In the genomic region with DNA sequence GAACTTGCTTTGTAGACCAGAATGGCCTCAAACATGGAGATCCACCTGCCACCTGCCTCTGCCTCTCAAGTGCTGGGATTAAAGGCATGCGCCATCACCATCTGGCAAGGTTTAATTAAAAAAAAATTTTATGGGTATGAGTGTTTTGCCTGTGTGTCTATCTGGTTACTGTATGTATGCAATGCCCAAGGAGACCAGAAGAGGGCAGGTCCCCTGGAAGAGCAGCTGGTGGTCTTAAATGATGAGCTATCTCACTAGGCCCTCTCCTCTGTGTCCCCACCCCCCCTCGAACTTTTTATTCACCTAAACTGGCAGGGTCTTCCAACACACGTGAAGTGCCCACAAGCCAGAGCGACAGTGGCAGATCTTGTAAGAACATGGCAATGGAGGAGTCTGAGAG, we compare ENCODE assay signal across 20 mouse cellular contexts. TPM values are rescaled to one million over a fixed set of nuclear protein-coding genes. Genes with fewer than 3 reads are reported as not detected.
DNase-seq lines count a peak whose midpoint lies in the region; ATAC-seq and TF ChIP-seq lines count a peak whose summit lies in the region.
"Had no signal": no experiment of that assay in that cellular context is flagged by ENCODE, and none has a peak within 500 bp of the region (broad histone marks: within the 10 kb centered on the region; RNA-seq: fewer than 3 reads in every experiment).

No protein-coding gene starts in this region.

- peaks cover 74% of the 10 kb centered on the region for H3K36me3 ChIP-seq in hindbrain, postnatal 0 days (ENCODE audit: insufficient read depth, low read length)
- H3K36me3 ChIP-seq in hindbrain, embryonic 11.5 days (ENCODE audit: control insufficient read depth, insufficient read depth, low read length) = peaks cover 37% of the 10 kb centered on the region
- peaks cover 92% of the 10 kb centered on the region for H3K36me3 ChIP-seq in lung, embryonic 14.5 days (ENCODE audit: insufficient read depth)
- H3K36me3 ChIP-seq in E14TG2a.4 (ENCODE audit: insufficient read depth, low read length) = peaks cover 81% of the 10 kb centered on the region
- peaks cover 56% of the 10 kb centered on the region for H3K36me3 ChIP-seq in midbrain, embryonic 11.5 days (ENCODE audit: control insufficient read depth, insufficient read depth, low read length)

- WGBS in hindbrain, postnatal 0 days = 89% methylated on average over 4 of the region's 4 CpGs
- 92% methylated on average over 4 of the region's 4 CpGs for WGBS in hindbrain, embryonic 11.5 days
- 85% methylated on average over 4 of the region's 4 CpGs for WGBS in lung, embryonic 14.5 days
- WGBS in midbrain, embryonic 11.5 days = 87% methylated on average over 4 of the region's 4 CpGs

- H3K4me3 ChIP-seq in hindbrain, postnatal 0 days (ENCODE audit: low read length) = no peak overlapping the region
- no peak overlapping the region for H3K4me3 ChIP-seq in hindbrain, embryonic 11.5 days (ENCODE audit: low read depth, low read length)
- H3K4me3 ChIP-seq in lung, embryonic 14.5 days (ENCODE audit: low read depth, low read length) = no peak overlapping the region
- H3K4me3 ChIP-seq in E14TG2a.4 (replicated peaks; ENCODE audit: low read length) = no peak overlapping the region
- no peak overlapping the region for H3K4me3 ChIP-seq in midbrain, embryonic 11.5 days (ENCODE audit: low read depth, low read length)
- H3K4me3 ChIP-seq: forebrain, embryonic 13.5 days; heart, embryonic 10.5 days; hindbrain, embryonic 10.5 days; midbrain, embryonic 13.5 days; myocyte had no signal

- no peaks in the 10 kb centered on the region for H3K4me1 ChIP-seq in hindbrain, postnatal 0 days (ENCODE audit: insufficient read depth, low read length)
- H3K4me1 ChIP-seq in hindbrain, embryonic 11.5 days (replicated peaks; ENCODE audit: control insufficient read depth, insufficient read depth, low read length) = no peaks in the 10 kb centered on the region
- no peaks in the 10 kb centered on the region for H3K4me1 ChIP-seq in lung, embryonic 14.5 days (ENCODE audit: insufficient read depth)
- H3K4me1 ChIP-seq in E14TG2a.4 (replicated peaks; ENCODE audit: low read depth, low read length) = peaks cover 26% of the 10 kb centered on the region
- no peaks in the 10 kb centered on the region for H3K4me1 ChIP-seq in midbrain, embryonic 11.5 days (ENCODE audit: control insufficient read depth, insufficient read depth, low read length)
- H3K4me1 ChIP-seq: forebrain, embryonic 13.5 days; heart, embryonic 10.5 days; hindbrain, embryonic 10.5 days; midbrain, embryonic 13.5 days had no signal

- peak; percentile 59 for TF ChIP-seq CTCF in hindbrain, postnatal 0 days (IDR thresholded peaks at IDR 0.05; ENCODE audit: low read depth)
- peak; percentile 49 for TF ChIP-seq CTCF in lung, embryonic 14.5 days (IDR thresholded peaks at IDR 0.05; ENCODE audit: low read depth)
- TF ChIP-seq CTCF in E14TG2a.4 (conservative IDR thresholded peaks at IDR 0.05; ENCODE audit: low read length) = peak; percentile 44

- no peak overlapping the region for H3K4me2 ChIP-seq in hindbrain, postnatal 0 days (ENCODE audit: low read depth, low read length)
- no peak overlapping the region for H3K4me2 ChIP-seq in hindbrain, embryonic 11.5 days (replicated peaks; ENCODE audit: low read depth, low read length)
- no peak overlapping the region for H3K4me2 ChIP-seq in lung, embryonic 14.5 days
- no peak overlapping the region for H3K4me2 ChIP-seq in midbrain, embryonic 11.5 days
- H3K4me2 ChIP-seq: forebrain, embryonic 13.5 days; midbrain, embryonic 13.5 days had no signal

- H3K9me3 ChIP-seq in hindbrain, postnatal 0 days (ENCODE audit: low read length) = no peaks in the 10 kb centered on the region
- no peaks in the 10 kb centered on the region for H3K9me3 ChIP-seq in hindbrain, embryonic 11.5 days (ENCODE audit: control insufficient read depth, low read length)
- H3K9me3 ChIP-seq in lung, embryonic 14.5 days (ENCODE audit: low read depth, low read length) = peaks cover 6% of the 10 kb centered on the region; the same call in 1 of the 2 replicates
- H3K9me3 ChIP-seq in E14TG2a.4 (ENCODE audit: low read length) = no peaks in the 10 kb centered on the region
- peaks cover 4% of the 10 kb centered on the region; the same call in 1 of the 2 replicates for H3K9me3 ChIP-seq in midbrain, embryonic 11.5 days (ENCODE audit: control insufficient read depth, low read length)

- peak; percentile 34 for DNase-seq in hindbrain, postnatal 0 days (ENCODE audit: low spot score)
- DNase-seq in hindbrain, embryonic 11.5 days (ENCODE audit: low spot score) = no peak
- DNase-seq in lung, embryonic 14.5 days = peak; percentile 25
- DNase-seq in lung, adult 18-20 months = no peak
- DNase-seq in retina, embryonic 14.5 days (ENCODE audit: low spot score) = peak; percentile 30
- DNase-seq in embryo, embryonic 11 days = no peak
- DNase-seq in midbrain, embryonic 11.5 days (ENCODE audit: low spot score, missing footprints) = no peak
- DNase-seq: cerebellum, adult 8-10 months; gastrocnemius, postnatal 25 days; kidney, adult 8-10 months; layer of hippocampus, adult 9-11 months; right cerebral cortex, postnatal 14 days; thymus, adult 18-20 months had no signal

- ATAC-seq in hindbrain, postnatal 0 days = 0 out of 2 replicates have a peak, but pooled peaks have one; percentile 14
- ATAC-seq in hindbrain, embryonic 11.5 days (ENCODE audit: low FRiP score) = no peak
- no peak for ATAC-seq in lung, embryonic 14.5 days (ENCODE audit: insufficient read depth)
- no peak for ATAC-seq in midbrain, embryonic 11.5 days (ENCODE audit: low FRiP score)
- ATAC-seq: forebrain, embryonic 13.5 days; midbrain, embryonic 13.5 days had no signal

- H3K27ac ChIP-seq in hindbrain, postnatal 0 days = no peak overlapping the region
- H3K27ac ChIP-seq in hindbrain, embryonic 11.5 days (ENCODE audit: low read depth, low read length) = no peak overlapping the region
- no peak overlapping the region for H3K27ac ChIP-seq in lung, embryonic 14.5 days (ENCODE audit: low read depth)
- H3K27ac ChIP-seq in midbrain, embryonic 11.5 days (ENCODE audit: low read depth, low read length) = no peak overlapping the region
- H3K27ac ChIP-seq: forebrain, embryonic 13.5 days; heart, embryonic 10.5 days; hindbrain, embryonic 10.5 days; liver, embryonic 14.5 days; midbrain, embryonic 13.5 days had no signal

- H3K27me3 ChIP-seq in hindbrain, postnatal 0 days (ENCODE audit: insufficient read depth, low read length) = no peaks in the 10 kb centered on the region
- H3K27me3 ChIP-seq in hindbrain, embryonic 11.5 days (ENCODE audit: control insufficient read depth, insufficient read depth, low read length) = no peaks in the 10 kb centered on the region
- no peaks in the 10 kb centered on the region for H3K27me3 ChIP-seq in lung, embryonic 14.5 days (ENCODE audit: insufficient read depth, low read length)
- no peaks in the 10 kb centered on the region for H3K27me3 ChIP-seq in E14TG2a.4 (ENCODE audit: insufficient read depth, low read length)
- no peaks in the 10 kb centered on the region for H3K27me3 ChIP-seq in midbrain, embryonic 11.5 days (ENCODE audit: control insufficient read depth, insufficient read depth, low read length)
- H3K27me3 ChIP-seq: forebrain, embryonic 13.5 days; midbrain, embryonic 13.5 days had no signal

- no peak overlapping the region for H3K9ac ChIP-seq in hindbrain, postnatal 0 days (replicated peaks; ENCODE audit: low read length)
- H3K9ac ChIP-seq in hindbrain, embryonic 11.5 days (ENCODE audit: low read depth, low read length) = no peak overlapping the region
- H3K9ac ChIP-seq in lung, embryonic 14.5 days = no peak overlapping the region
- H3K9ac ChIP-seq in midbrain, embryonic 11.5 days (ENCODE audit: low read length) = no peak overlapping the region
- H3K9ac ChIP-seq: forebrain, embryonic 13.5 days; liver, embryonic 14.5 days; midbrain, embryonic 13.5 days had no signal

RNA-seq across cellular contexts. Expression of a gene that starts 26.8 kb away (rescaled TPM):
- total RNA-seq in hindbrain, postnatal 0 days (2014; rRNA removed) = 21.0 and 28.4 TPM in 2 replicates
- polyA plus RNA-seq in hindbrain, postnatal 0 days (2015; fragmentation: Nextera tagmentation; extraction: Ambion mirVana) = 14.5 and 14.6 TPM in 2 replicates
- polyA plus RNA-seq in hindbrain, embryonic 11.5 days (2014; fragmentation: Nextera tagmentation; extraction: Ambion mirVana) = 5.0 and 6.1 TPM in 2 replicates
- 11.5 and 12.1 TPM in 2 replicates for polyA plus RNA-seq in lung, embryonic 14.5 days (2014; fragmentation: Nextera tagmentation; extraction: Ambion mirVana)
- polyA plus RNA-seq in midbrain, embryonic 11.5 days (2014; fragmentation: Nextera tagmentation; extraction: Ambion mirVana) = 4.9 and 6.3 TPM in 2 replicates

RNA-seq across cellular contexts. Expression of a gene that starts 42.1 kb away (rescaled TPM):
- 90.4 and 97.7 TPM in 2 replicates for total RNA-seq in hindbrain, postnatal 0 days (2014; rRNA removed)
- polyA plus RNA-seq in hindbrain, postnatal 0 days (2015; fragmentation: Nextera tagmentation; extraction: Ambion mirVana) = 157 and 162 TPM in 2 replicates
- 235 and 259 TPM in 2 replicates for polyA plus RNA-seq in hindbrain, embryonic 11.5 days (2014; fragmentation: Nextera tagmentation; extraction: Ambion mirVana)
- 132 and 142 TPM in 2 replicates for polyA plus RNA-seq in lung, embryonic 14.5 days (2014; fragmentation: Nextera tagmentation; extraction: Ambion mirVana)
- polyA plus RNA-seq in midbrain, embryonic 11.5 days (2014; fragmentation: Nextera tagmentation; extraction: Ambion mirVana) = 272 and 287 TPM in 2 replicates

RNA-seq across cellular contexts. Expression of a gene that starts 46.6 kb away (rescaled TPM):
- 70.5 and 84.8 TPM in 2 replicates for total RNA-seq in hindbrain, postnatal 0 days (2014; rRNA removed)
- 31.8 and 32.2 TPM in 2 replicates for polyA plus RNA-seq in hindbrain, postnatal 0 days (2015; fragmentation: Nextera tagmentation; extraction: Ambion mirVana)
- polyA plus RNA-seq in hindbrain, embryonic 11.5 days (2014; fragmentation: Nextera tagmentation; extraction: Ambion mirVana) = 29.6 and 30.7 TPM in 2 replicates
- 37.2 and 41.4 TPM in 2 replicates for polyA plus RNA-seq in lung, embryonic 14.5 days (2014; fragmentation: Nextera tagmentation; extraction: Ambion mirVana)
- 24.5 and 27.9 TPM in 2 replicates for polyA plus RNA-seq in midbrain, embryonic 11.5 days (2014; fragmentation: Nextera tagmentation; extraction: Ambion mirVana)

Comparison
In these comparisons a context has a peak if more than half of its experiments do, and no peak if none do; other contexts are left out.
1. DNase-seq: peak in hindbrain, postnatal 0 days (single experiment), lung, embryonic 14.5 days (single experiment) and retina, embryonic 14.5 days (single experiment); none in hindbrain, embryonic 11.5 days (single experiment), lung, adult 18-20 months (0 of 2), embryo, embryonic 11 days (single experiment) and midbrain, embryonic 11.5 days (single experiment).
2. Peak in every context shown above with its lines, with median percentiles within 50 percentile points of each other: CTCF ChIP-seq.